Mouse (Mus musculus) kidney, embryonic 16.5 days (tissue): Measurements from ENCODE around the gene Tcte1. TPM values are rescaled to one million over a fixed set of nuclear protein-coding genes. Genes with fewer than 3 reads are reported as not detected.

Experiments
- ATAC-seq: fragments of 200-750 bp; cut with Nextera tagmentation; 2 replicates; pipeline ENCODE4 v1.8.0; 2017; ENCODE audit warnings: moderate TSS enrichment; ENCODE audit not compliant: low FRiP score, low TSS enrichment
- H3K27ac ChIP-seq: fragments of 300-500 bp; sonication (generic); 2 replicates; pipeline ENCODE4 v1.5.1; 2014; ENCODE audit warnings: low read length
- H3K27me3 ChIP-seq: fragments of 300-500 bp; sonication (generic); 2 replicates; pipeline ENCODE4 v1.6.1; 2014; ENCODE audit warnings: low read length, control low read depth, mixed read lengths; ENCODE audit not compliant: insufficient read depth
- H3K36me3 ChIP-seq: fragments of 300-500 bp; sonication (generic); 2 replicates; pipeline ENCODE4 v1.6.1; 2014; ENCODE audit warnings: low read length, control low read depth, mixed read lengths; ENCODE audit not compliant: insufficient read depth
- H3K4me1 ChIP-seq: fragments of 300-500 bp; sonication (generic); 2 replicates; pipeline ENCODE4 v1.6.1; 2014; ENCODE audit warnings: low read length, control low read depth, mixed read lengths; ENCODE audit not compliant: insufficient read depth
- H3K4me2 ChIP-seq: fragments of 300-500 bp; sonication (generic); replicated peaks from 2 replicates; pipeline ENCODE4 v1.6.1; 2014; ENCODE audit warnings: low read depth, low read length
- H3K4me3 ChIP-seq: fragments of 300-500 bp; sonication (generic); 2 replicates; pipeline ENCODE4 v1.5.1; 2014; ENCODE audit warnings: mild to moderate bottlenecking, low read length
- H3K9ac ChIP-seq: fragments of 300-500 bp; sonication (generic); replicated peaks from 2 replicates; pipeline ENCODE4 v1.6.1; 2014; ENCODE audit warnings: low read length
- H3K9me3 ChIP-seq: fragments of 300-500 bp; sonication (generic); 2 replicates; pipeline ENCODE4 v1.6.1; 2016; ENCODE audit warnings: low read length, control low read depth
- WGBS: fragments of 180-500 bp; shearing (Covaris S2); extraction: QIAGEN DNeasy Blood & Tissue Kit; methylation state at CpG from one replicate; pipeline ENCODE4 v1.1.7; 2014; 5-methylcytosine and 5-hydroxymethylcytosine counted together
- polyA plus RNA-seq: library from polyadenylated mRNA; unstranded; fragments of >200 nt; fragmentation: Nextera tagmentation; extraction: Ambion mirVana; gene quantifications from 2 replicates; pipeline ENCODE4 v1.2.1, GENCODE M21; 2015

Gene Tcte1
- polyA plus RNA-seq, 1 experiment from 2014 or later: 0.81 TPM

- Histone ChIP-seq H3K27ac (no peak overlapping the region; the same call in 1 of the 2 replicates), H3K4me3 (no peak overlapping the region), H3K36me3 (peaks cover 32% of the 10 kb centered on the region), H3K4me1 (peaks cover 29% of the 10 kb centered on the region), H3K9me3 (peaks cover 9% of the 10 kb centered on the region; the same call in 1 of the 2 replicates), H3K27me3 (no peaks in the 10 kb centered on the region), H3K4me2 (no peak overlapping the region), H3K9ac (no peak overlapping the region)
- 92% methylated on average over 3 of the region's 3 CpGs for WGBS
- ATAC-seq: no peak
Observed at GRCm38 (mm10) chr17:45586449-45586837, 63.2 kb downstream of the Tcte1 start.

DNA sequence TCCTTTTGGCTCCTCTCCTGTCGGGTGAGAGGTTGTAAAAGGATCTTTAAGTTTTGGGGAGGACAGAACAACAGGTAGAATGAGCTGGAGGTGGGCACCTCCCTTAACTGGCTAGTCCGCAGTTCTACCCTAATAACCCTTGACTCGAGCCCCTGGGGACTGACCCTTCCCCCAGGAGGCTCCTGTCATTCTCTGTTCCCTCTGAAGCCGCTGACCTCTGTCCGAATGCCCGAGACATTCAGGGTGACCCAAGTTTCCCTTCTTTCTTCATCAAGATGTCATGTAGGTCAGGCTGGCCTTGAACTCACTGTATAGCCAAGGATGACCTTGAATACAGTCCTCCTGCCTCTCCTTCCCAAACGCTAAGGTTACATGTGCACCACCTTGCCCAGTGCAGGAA is 65.1 kb downstream of the Tcte1 start:
- H3K4me3 ChIP-seq: no peak overlapping the region
- no peak for ATAC-seq
- H3K9me3 ChIP-seq: peaks cover 9% of the 10 kb centered on the region; the same call in 1 of the 2 replicates
- no peak overlapping the region for H3K4me2 ChIP-seq
- no peak overlapping the region for H3K27ac ChIP-seq
- WGBS: 85% methylated on average over 7 of the region's 7 CpGs
- H3K36me3 ChIP-seq: peaks cover 32% of the 10 kb centered on the region
- H3K27me3 ChIP-seq: no peaks in the 10 kb centered on the region
- H3K9ac ChIP-seq: no peak overlapping the region
- H3K4me1 ChIP-seq: peaks cover 44% of the 10 kb centered on the region

- over 99% methylated on average over 7 of the region's 7 CpGs for WGBS
- ATAC-seq: no peak
- Histone ChIP-seq H3K9me3 (peaks cover 9% of the 10 kb centered on the region; the same call in 1 of the 2 replicates), H3K27ac (no peak overlapping the region), H3K4me2 (no peak overlapping the region), H3K4me1 (peaks cover 48% of the 10 kb centered on the region), H3K36me3 (peaks cover 32% of the 10 kb centered on the region), H3K27me3 (no peaks in the 10 kb centered on the region), H3K9ac (no peak overlapping the region), H3K4me3 (no peak overlapping the region)
Observed at GRCm38 (mm10) chr17:45589236-45589635, 66.0 kb downstream of the Tcte1 start.

DNA sequence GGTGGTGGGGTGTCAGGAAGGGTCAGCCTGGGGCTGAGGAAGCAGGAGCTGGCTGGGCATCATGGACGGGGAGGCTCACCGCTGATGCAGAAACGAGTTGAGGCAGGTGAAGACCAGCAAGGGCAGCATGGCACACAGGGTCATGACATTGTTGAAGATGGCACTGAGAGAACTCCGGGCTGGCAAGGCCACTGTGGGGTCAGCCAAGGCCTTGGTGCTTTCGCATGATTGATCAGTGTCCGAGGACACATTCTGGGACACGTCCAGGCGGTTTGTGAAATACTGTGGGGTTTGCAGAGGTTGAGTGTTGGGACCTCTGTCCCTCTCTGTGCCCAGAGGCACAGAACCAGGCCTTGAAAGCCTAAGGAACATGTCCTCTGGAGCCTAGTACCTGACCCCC is 66.6 kb downstream of the Tcte1 start:
- WGBS: 82% methylated on average over 8 of the region's 8 CpGs
- peaks cover 48% of the 10 kb centered on the region for H3K4me1 ChIP-seq
- no peak overlapping the region for H3K9ac ChIP-seq

DNA sequence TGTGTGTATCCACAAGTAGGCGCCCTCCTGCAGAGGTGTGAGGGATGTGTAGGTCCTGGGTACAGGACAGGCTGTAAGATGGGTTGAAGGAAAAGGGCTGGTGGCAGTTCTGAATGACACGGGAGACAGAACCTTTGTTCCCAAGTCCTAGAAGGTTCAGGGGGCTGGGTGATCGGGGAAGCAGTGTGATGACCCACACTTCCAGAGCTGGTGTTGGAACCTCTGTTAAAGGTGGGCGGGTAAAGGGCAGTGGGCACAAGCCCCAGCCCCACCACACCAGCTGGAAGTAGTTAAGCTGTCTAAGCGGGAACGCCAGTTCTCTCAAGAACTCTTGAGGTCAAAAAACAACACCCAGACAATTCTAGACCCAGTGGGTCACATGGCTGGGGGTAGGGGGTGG is 67.2 kb downstream of the Tcte1 start:
- no peak overlapping the region for H3K9ac ChIP-seq
- peaks cover 46% of the 10 kb centered on the region for H3K4me1 ChIP-seq
- no peak for ATAC-seq
- no peak overlapping the region for H3K4me3 ChIP-seq
- no peak overlapping the region for H3K4me2 ChIP-seq
- H3K36me3 ChIP-seq: peaks cover 32% of the 10 kb centered on the region
- H3K27me3 ChIP-seq: no peaks in the 10 kb centered on the region
- 77% methylated on average over 6 of the region's 6 CpGs for WGBS
- no peak overlapping the region for H3K27ac ChIP-seq
- H3K9me3 ChIP-seq: peaks cover 9% of the 10 kb centered on the region; the same call in 1 of the 2 replicates

More for the DNA sequence above, 66.6 kb downstream of the Tcte1 start:
- peaks cover 9% of the 10 kb centered on the region; the same call in 1 of the 2 replicates for H3K9me3 ChIP-seq
- peaks cover 32% of the 10 kb centered on the region for H3K36me3 ChIP-seq
- no peaks in the 10 kb centered on the region for H3K27me3 ChIP-seq
- no peak overlapping the region for H3K4me3 ChIP-seq
- no peak for ATAC-seq
- H3K27ac ChIP-seq: no peak overlapping the region
- H3K4me2 ChIP-seq: no peak overlapping the region

DNA sequence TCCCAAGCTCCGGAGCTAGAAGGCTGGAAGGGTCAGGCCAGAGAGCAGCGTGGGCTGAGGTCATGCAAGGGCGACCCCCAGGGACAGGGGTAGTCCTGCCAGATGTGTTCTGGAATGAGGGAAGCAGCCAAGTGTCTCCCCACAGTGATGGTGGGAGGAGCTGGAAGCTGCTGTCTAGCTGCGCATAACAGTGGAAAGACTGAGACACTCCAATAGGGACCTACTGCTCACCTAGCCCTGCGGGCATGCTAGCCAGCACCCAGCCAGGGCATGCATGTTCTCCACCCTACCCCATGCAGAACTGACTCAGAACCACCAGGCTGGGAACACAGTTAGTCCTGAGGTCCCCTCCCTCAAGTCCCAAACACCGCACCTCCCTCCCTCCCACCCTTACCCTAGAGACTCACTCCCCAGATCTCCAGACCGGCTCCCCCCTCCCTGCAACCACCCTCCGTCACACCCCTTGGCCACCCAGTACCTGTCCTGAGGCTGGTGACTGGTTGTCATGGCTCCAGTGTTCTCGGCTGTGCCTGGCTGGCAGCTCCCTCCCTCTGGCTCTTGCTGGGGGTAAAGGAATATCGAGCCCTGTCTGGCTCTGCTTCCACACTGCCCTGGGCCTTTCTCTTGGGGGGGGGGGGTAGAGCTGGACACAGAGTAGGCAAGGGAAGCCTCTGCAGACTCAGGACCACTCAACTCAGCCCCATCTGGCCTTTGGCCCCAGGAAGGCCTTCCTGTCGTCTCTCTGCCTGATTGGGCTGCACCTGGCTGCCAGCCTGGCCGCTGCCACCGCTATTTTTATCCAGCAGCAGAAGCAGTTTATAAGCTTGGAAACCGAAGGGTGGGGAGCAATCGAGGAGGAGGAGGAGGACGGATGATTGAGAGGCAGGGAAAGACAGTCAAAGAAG is 68.7 kb downstream of the Tcte1 start:
- Histone ChIP-seq H3K27ac (peak overlapping the region; percentile 66), H3K9me3 (peaks cover 3% of the 10 kb centered on the region; the same call in 1 of the 2 replicates), H3K27me3 (no peaks in the 10 kb centered on the region), H3K36me3 (peaks cover 24% of the 10 kb centered on the region), H3K4me2 (peak overlapping the region; percentile 100), H3K4me3 (no peak overlapping the region), H3K4me1 (peaks cover 55% of the 10 kb centered on the region), H3K9ac (peak overlapping the region; percentile 56)
- 42% methylated on average over 16 of the region's 16 CpGs for WGBS
- ATAC-seq: peak; percentile 22; the same call in 1 of the 2 replicates

Other genes starting within 250 kb of the Tcte1 start
- 57.6 and 65.0 TPM in 2 replicates for gene Cdc5l, start 89.7 kb upstream of the Tcte1 start, polyA plus RNA-seq
- 0.16 and 0.44 TPM in 2 replicates for gene Spats1, start 48.0 kb upstream of the Tcte1 start, polyA plus RNA-seq
- gene Aars2, start 16.6 kb upstream of the Tcte1 start, polyA plus RNA-seq: 26.3 and 29.8 TPM in 2 replicates
- 3.5 and 3.8 TPM in 2 replicates for gene Tmem151b, start 26.2 kb downstream of the Tcte1 start, polyA plus RNA-seq
- gene Nfkbie, start 32.3 kb downstream of the Tcte1 start, polyA plus RNA-seq: 5.9 and 6.4 TPM in 2 replicates
- gene Slc35b2, start 40.4 kb downstream of the Tcte1 start, polyA plus RNA-seq: 159 and 170 TPM in 2 replicates
- gene Hsp90ab1, start 49.8 kb downstream of the Tcte1 start, polyA plus RNA-seq: 1,922 and 2,030 TPM in 2 replicates
- gene Slc29a1, start 76.2 kb downstream of the Tcte1 start, polyA plus RNA-seq: 107 and 116 TPM in 2 replicates
- gene Mymx, start 78.7 kb downstream of the Tcte1 start, polyA plus RNA-seq: 6.2 and 7.4 TPM in 2 replicates
- 0.60 and 0.72 TPM in 2 replicates for gene Capn11, start 135.9 kb downstream of the Tcte1 start, polyA plus RNA-seq
- 140 and 162 TPM in 2 replicates for gene Mrpl14, start 162.9 kb downstream of the Tcte1 start, polyA plus RNA-seq
- 35.6 and 41.5 TPM in 2 replicates for gene Tmem63b, start 163.5 kb downstream of the Tcte1 start, polyA plus RNA-seq
- gene 1600014C23Rik, start 210.4 kb downstream of the Tcte1 start, polyA plus RNA-seq: not detected in 2 replicates